Mouse (Mus musculus): ENCODE measurements at regions not wholly inside any gene's neighbourhood (a gene's known extent, or its start where the extent isn't known, plus 50 kb on each side); places are given as distances from the start of the nearest gene placed in this dataset.

DNA sequence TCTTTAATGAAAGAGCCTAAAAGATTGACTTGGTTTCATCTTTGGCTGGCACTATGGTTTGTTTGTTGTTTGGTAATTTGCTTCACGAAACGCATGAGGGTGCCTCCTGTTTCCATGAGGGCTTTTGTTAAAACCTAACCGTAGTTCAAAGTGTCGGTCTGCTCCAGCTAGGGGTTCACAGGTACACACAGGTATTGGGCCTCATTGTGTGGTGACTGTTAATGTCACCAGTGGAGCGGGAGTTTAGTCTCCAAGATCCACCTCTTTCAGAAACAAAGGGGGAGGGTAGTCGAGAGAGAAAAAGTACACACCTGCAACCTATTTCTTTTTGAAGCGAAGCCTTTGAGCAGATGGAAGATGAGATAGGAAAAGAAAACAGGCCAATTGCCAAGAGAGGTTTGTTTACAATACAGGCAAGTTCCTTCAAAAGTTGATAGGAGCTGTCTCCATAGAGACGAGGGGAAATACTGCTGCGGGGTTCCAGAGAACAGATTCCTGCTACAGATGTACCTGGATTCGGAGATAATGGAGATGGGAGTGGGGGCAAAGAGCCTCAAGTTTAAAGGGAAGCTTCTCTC is 273.9 kb downstream of the Ndfip2 start:
- no peak overlapping the region for H3K4me3 ChIP-seq (ENCODE audit: low read depth, low read length)
- H3K9ac ChIP-seq (ENCODE audit: low read length): no peak overlapping the region
- no peak for ATAC-seq (ENCODE audit: insufficient read depth, low FRiP score, low TSS enrichment)
- no peak for DNase-seq (ENCODE audit: low spot score)
- 0 out of 2 replicates have a peak, but pooled peaks cover 3% of the 10 kb centered on the region for H3K9me3 ChIP-seq (ENCODE audit: control insufficient read depth, low read length)
- 85% methylated on average over 10 of the region's 10 CpGs for WGBS
- no peaks in the 10 kb centered on the region for H3K4me1 ChIP-seq (ENCODE audit: control insufficient read depth, insufficient read depth, low read length)
- H3K4me2 ChIP-seq (ENCODE audit: low read depth): no peak overlapping the region
- H3K36me3 ChIP-seq (ENCODE audit: control insufficient read depth, insufficient read depth, low read length): no peaks in the 10 kb centered on the region
- H3K27me3 ChIP-seq (ENCODE audit: control insufficient read depth, insufficient read depth, low read length): no peaks in the 10 kb centered on the region
- no peak overlapping the region for H3K27ac ChIP-seq (ENCODE audit: low read depth, low read length)

DNA sequence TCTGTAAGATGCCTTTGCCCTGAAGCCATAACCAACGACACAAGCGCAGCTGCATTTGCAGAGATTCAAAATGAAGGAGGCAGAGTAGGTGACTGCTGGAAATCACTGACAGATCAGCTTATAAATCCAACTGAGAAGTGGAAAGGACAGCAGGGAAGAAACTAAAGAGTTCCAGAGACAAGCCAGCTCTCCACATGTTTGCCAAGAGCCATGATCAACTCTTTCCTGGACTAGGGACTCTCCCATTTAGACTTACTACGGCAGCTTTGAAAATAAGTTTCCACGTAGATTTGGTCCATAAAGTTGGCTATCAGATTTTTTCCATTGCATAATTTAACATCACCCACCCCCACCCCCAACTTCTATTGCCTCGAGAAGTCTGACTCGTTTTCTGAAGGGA is 269.7 kb downstream of the Ndfip2 start:
- Histone ChIP-seq H3K9me3 (ENCODE audit: control insufficient read depth, low read length) (no peaks in the 10 kb centered on the region), H3K36me3 (ENCODE audit: control insufficient read depth, insufficient read depth, low read length) (no peaks in the 10 kb centered on the region), H3K4me2 (ENCODE audit: low read depth) (no peak overlapping the region), H3K27me3 (ENCODE audit: control insufficient read depth, insufficient read depth, low read length) (no peaks in the 10 kb centered on the region), H3K4me3 (ENCODE audit: low read depth, low read length) (no peak overlapping the region), H3K9ac (ENCODE audit: low read length) (no peak overlapping the region), H3K4me1 (ENCODE audit: control insufficient read depth, insufficient read depth, low read length) (no peaks in the 10 kb centered on the region), H3K27ac (ENCODE audit: low read depth, low read length) (no peak overlapping the region)
- DNase-seq (ENCODE audit: low spot score): no peak
- no peak for ATAC-seq (ENCODE audit: insufficient read depth, low FRiP score, low TSS enrichment)
- WGBS: 81% methylated on average over 6 of the region's 6 CpGs

DNA sequence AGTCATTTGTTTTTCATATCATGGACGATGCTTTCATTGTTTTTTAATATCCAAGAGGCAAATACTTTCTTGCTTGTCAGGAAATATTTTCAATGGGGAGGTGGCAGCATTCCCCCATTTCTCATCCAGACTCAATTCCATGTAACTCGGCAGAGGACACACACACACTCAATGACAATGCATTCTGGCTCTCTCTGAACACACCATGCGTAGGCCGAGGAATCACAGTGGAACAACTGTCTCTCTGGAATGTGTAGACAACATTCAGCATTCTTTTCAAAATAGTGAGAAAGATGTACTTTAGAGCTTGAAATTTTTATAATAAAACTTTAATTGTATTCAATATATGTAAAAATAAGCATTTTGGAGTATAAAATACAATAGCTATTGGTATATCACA is 265.5 kb downstream of the Ndfip2 start:
- Histone ChIP-seq H3K27me3 (ENCODE audit: control insufficient read depth, insufficient read depth, low read length) (no peaks in the 10 kb centered on the region), H3K9me3 (ENCODE audit: control insufficient read depth, low read length) (no peaks in the 10 kb centered on the region), H3K9ac (ENCODE audit: low read length) (no peak overlapping the region), H3K36me3 (ENCODE audit: control insufficient read depth, insufficient read depth, low read length) (no peaks in the 10 kb centered on the region), H3K4me1 (ENCODE audit: control insufficient read depth, insufficient read depth, low read length) (no peaks in the 10 kb centered on the region), H3K4me3 (ENCODE audit: low read depth, low read length) (no peak overlapping the region), H3K4me2 (ENCODE audit: low read depth) (no peak overlapping the region), H3K27ac (ENCODE audit: low read depth, low read length) (no peak overlapping the region)
- DNase-seq (ENCODE audit: low spot score): no peak
- WGBS: 90% methylated on average over 4 of the region's 4 CpGs
- no peak for ATAC-seq (ENCODE audit: insufficient read depth, low FRiP score, low TSS enrichment)

DNA sequence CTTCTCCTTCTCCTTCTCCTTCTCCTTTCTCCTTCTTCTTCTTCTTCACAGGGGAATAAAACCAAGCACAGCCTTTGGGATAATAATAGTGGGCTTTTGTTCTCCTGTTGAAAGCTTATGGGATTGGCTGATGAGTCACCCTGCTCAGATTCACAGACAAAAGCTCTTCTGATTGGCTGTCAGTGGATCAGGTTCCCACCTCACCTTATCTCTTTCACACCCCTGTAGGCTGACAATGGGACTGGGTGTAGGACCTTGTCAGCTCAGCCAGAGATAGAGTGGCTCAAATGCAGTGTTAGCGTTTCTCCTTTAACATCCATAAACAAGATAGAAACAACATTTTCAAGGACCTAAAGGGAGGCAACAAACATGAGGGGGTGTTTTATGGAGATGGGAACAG is 263.9 kb downstream of the Ndfip2 start:
- no peak overlapping the region for H3K9ac ChIP-seq (ENCODE audit: low read length)
- no peak overlapping the region for H3K4me3 ChIP-seq (ENCODE audit: low read depth, low read length)
- no peak overlapping the region for H3K4me2 ChIP-seq (ENCODE audit: low read depth)
- no peaks in the 10 kb centered on the region for H3K27me3 ChIP-seq (ENCODE audit: control insufficient read depth, insufficient read depth, low read length)
- no peak overlapping the region for H3K27ac ChIP-seq (ENCODE audit: low read depth, low read length)
- 71% methylated on average over 1 of the region's 1 CpGs for WGBS
- no peaks in the 10 kb centered on the region for H3K9me3 ChIP-seq (ENCODE audit: control insufficient read depth, low read length)
- no peak for DNase-seq (ENCODE audit: low spot score)
- no peaks in the 10 kb centered on the region for H3K36me3 ChIP-seq (ENCODE audit: control insufficient read depth, insufficient read depth, low read length)
- no peak for ATAC-seq (ENCODE audit: insufficient read depth, low FRiP score, low TSS enrichment)
- H3K4me1 ChIP-seq (ENCODE audit: control insufficient read depth, insufficient read depth, low read length): no peaks in the 10 kb centered on the region

DNA sequence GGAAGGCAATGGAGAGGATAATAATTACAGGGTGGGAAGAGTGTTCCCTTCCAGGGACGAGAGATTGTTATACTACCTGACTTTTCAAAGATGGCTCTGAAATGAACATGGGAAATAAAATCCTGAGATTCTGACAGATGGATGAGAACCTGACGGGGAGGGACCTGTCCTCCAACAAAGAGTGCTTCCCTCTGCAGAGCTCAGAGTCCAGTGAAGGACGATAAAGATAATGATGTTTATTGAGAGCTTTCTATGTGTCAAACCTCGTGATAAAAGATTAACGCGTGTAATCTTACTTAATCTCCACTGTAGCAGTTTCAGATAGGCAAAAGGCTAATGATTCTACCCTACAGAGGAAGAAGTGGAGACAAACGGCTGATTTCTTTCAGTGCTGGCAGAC is 260.3 kb downstream of the Ndfip2 start:
- 76% methylated on average over 7 of the region's 7 CpGs for WGBS
- H3K27me3 ChIP-seq (ENCODE audit: control insufficient read depth, insufficient read depth, low read length): no peaks in the 10 kb centered on the region
- H3K9me3 ChIP-seq (ENCODE audit: control insufficient read depth, low read length): no peaks in the 10 kb centered on the region
- H3K27ac ChIP-seq (ENCODE audit: low read depth, low read length): no peak overlapping the region
- no peaks in the 10 kb centered on the region for H3K4me1 ChIP-seq (ENCODE audit: control insufficient read depth, insufficient read depth, low read length)
- H3K4me3 ChIP-seq (ENCODE audit: low read depth, low read length): no peak overlapping the region
- no peak overlapping the region for H3K4me2 ChIP-seq (ENCODE audit: low read depth)
- H3K9ac ChIP-seq (ENCODE audit: low read length): no peak overlapping the region
- no peaks in the 10 kb centered on the region for H3K36me3 ChIP-seq (ENCODE audit: control insufficient read depth, insufficient read depth, low read length)
- ATAC-seq (ENCODE audit: insufficient read depth, low FRiP score, low TSS enrichment): no peak
- no peak for DNase-seq (ENCODE audit: low spot score)

DNA sequence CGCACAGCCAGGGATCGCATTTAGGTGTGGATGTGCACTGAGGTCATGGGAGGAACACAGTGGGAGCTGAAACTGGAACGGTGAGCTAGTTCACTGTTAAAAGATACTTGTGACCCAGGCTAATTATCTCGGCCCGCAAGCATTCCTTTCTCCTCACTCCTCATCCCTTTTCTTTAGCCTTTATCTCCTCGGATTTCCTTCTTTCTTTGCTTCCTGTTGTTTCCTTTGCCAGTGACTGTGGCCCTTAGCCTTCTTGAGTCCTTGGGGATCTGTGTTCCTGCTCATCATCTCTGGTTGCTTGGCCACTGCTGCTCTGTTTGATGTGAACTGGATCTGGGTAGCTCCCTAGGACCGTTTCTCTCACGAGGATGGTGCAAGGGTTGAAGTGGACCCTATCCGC is 256.0 kb downstream of the Ndfip2 start:
- DNase-seq (ENCODE audit: low spot score): no peak
- H3K4me2 ChIP-seq (ENCODE audit: low read depth): no peak overlapping the region
- no peaks in the 10 kb centered on the region for H3K9me3 ChIP-seq (ENCODE audit: control insufficient read depth, low read length)
- no peaks in the 10 kb centered on the region for H3K27me3 ChIP-seq (ENCODE audit: control insufficient read depth, insufficient read depth, low read length)
- no peak overlapping the region for H3K4me3 ChIP-seq (ENCODE audit: low read depth, low read length)
- no peaks in the 10 kb centered on the region for H3K36me3 ChIP-seq (ENCODE audit: control insufficient read depth, insufficient read depth, low read length)
- no peak for ATAC-seq (ENCODE audit: insufficient read depth, low FRiP score, low TSS enrichment)
- no peak overlapping the region for H3K9ac ChIP-seq (ENCODE audit: low read length)
- no peaks in the 10 kb centered on the region for H3K4me1 ChIP-seq (ENCODE audit: control insufficient read depth, insufficient read depth, low read length)
- H3K27ac ChIP-seq (ENCODE audit: low read depth, low read length): no peak overlapping the region
- 78% methylated on average over 9 of the region's 9 CpGs for WGBS

DNA sequence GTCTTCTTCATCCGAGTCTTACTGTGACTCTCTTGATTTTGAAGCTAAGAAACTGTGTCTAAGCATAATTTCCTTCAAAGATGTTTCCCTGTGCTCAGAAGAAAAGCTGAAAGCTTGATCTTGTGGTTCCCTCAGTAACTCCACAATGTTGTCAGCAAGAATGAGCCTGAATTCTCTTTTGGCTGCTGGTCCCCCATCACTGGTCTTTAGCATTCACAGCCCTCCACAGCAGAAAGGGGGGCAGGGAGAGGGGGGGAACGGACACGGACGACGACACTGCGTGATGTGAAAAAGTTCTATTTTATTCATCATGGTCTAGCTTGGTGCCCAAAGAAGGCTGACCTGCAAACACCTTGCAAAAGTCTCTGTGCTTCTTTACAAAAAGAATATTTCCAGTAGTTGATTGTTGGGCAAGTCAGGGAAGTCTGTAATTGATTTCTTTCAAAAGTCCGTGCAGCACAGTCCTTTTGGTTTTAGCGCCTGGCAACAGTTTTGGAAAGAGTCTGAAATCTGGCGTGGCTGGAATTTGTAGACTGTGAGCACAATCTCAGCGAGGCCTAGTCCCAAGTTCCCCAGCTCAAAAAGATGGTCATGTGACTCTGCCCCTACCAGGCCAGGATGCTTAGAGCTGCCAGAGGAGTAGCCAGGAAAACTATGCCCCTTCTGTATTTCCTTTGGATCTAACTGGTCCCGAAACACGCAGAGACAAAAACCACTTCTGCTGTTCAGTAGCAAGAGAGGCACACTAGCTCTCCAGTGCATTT is 254.7 kb downstream of the Ndfip2 start:
- Histone ChIP-seq H3K27me3 (ENCODE audit: control insufficient read depth, insufficient read depth, low read length) (no peaks in the 10 kb centered on the region), H3K9me3 (ENCODE audit: control insufficient read depth, low read length) (no peaks in the 10 kb centered on the region), H3K4me3 (ENCODE audit: low read depth, low read length) (no peak overlapping the region), H3K4me1 (ENCODE audit: control insufficient read depth, insufficient read depth, low read length) (no peaks in the 10 kb centered on the region), H3K4me2 (ENCODE audit: low read depth) (no peak overlapping the region), H3K36me3 (ENCODE audit: control insufficient read depth, insufficient read depth, low read length) (no peaks in the 10 kb centered on the region), H3K27ac (ENCODE audit: low read depth, low read length) (no peak overlapping the region), H3K9ac (ENCODE audit: low read length) (no peak overlapping the region)
- ATAC-seq (ENCODE audit: insufficient read depth, low FRiP score, low TSS enrichment): no peak
- WGBS: 90% methylated on average over 12 of the region's 12 CpGs
- no peak for DNase-seq (ENCODE audit: low spot score)

DNA sequence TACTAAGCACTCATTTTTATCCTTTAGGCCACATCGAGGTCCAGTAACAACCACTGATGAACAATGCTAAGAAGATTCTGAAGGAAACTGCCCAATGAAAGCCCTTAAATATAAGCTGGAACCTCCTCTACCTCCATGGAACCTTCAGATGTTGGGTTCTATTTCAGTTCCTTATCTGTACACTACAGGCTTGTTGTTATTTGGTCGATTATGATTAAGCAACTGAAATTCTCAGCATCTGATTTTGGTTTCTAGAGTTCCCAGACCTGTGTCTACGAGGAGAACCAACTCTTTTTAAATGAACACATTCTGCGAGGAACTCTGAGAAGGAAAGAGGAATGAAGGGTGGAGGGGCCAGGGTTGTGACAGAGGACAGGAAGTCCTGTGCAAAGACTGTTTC is 253.5 kb downstream of the Ndfip2 start:
- 95% methylated on average over 4 of the region's 4 CpGs for WGBS
- H3K9me3 ChIP-seq (ENCODE audit: control insufficient read depth, low read length): no peaks in the 10 kb centered on the region
- ATAC-seq (ENCODE audit: insufficient read depth, low FRiP score, low TSS enrichment): no peak
- H3K36me3 ChIP-seq (ENCODE audit: control insufficient read depth, insufficient read depth, low read length): no peaks in the 10 kb centered on the region
- no peak overlapping the region for H3K4me3 ChIP-seq (ENCODE audit: low read depth, low read length)
- H3K4me2 ChIP-seq (ENCODE audit: low read depth): no peak overlapping the region
- H3K27me3 ChIP-seq (ENCODE audit: control insufficient read depth, insufficient read depth, low read length): no peaks in the 10 kb centered on the region
- DNase-seq (ENCODE audit: low spot score): no peak
- no peak overlapping the region for H3K27ac ChIP-seq (ENCODE audit: low read depth, low read length)
- no peak overlapping the region for H3K9ac ChIP-seq (ENCODE audit: low read length)
- no peaks in the 10 kb centered on the region for H3K4me1 ChIP-seq (ENCODE audit: control insufficient read depth, insufficient read depth, low read length)

DNA sequence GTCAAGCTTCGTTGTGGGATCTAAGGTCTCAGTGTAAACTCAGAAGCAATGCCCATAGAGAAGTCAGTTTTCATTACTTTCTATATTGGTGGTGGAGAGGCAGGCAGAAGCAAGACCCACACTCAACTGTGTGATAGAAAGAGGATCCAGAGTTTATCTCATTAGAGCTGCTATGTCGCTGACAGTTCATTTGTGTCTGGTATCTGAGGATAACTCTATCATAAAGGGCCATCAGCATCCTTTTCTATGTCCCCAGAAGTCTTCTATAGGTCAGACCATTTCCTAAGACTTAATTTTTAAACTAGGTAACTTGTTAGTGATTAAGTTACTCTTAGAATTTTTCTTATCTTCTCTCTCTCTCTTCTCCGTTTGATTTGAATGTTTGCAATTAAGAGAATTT is 252.8 kb downstream of the Ndfip2 start:
- 87% methylated on average over 3 of the region's 3 CpGs for WGBS
- H3K27me3 ChIP-seq (ENCODE audit: control insufficient read depth, insufficient read depth, low read length): no peaks in the 10 kb centered on the region
- ATAC-seq (ENCODE audit: insufficient read depth, low FRiP score, low TSS enrichment): no peak
- no peak overlapping the region for H3K4me2 ChIP-seq (ENCODE audit: low read depth)
- H3K4me1 ChIP-seq (ENCODE audit: control insufficient read depth, insufficient read depth, low read length): no peaks in the 10 kb centered on the region
- no peak overlapping the region for H3K4me3 ChIP-seq (ENCODE audit: low read depth, low read length)
- no peak for DNase-seq (ENCODE audit: low spot score)
- no peak overlapping the region for H3K9ac ChIP-seq (ENCODE audit: low read length)
- no peaks in the 10 kb centered on the region for H3K36me3 ChIP-seq (ENCODE audit: control insufficient read depth, insufficient read depth, low read length)
- H3K9me3 ChIP-seq (ENCODE audit: control insufficient read depth, low read length): no peaks in the 10 kb centered on the region
- no peak overlapping the region for H3K27ac ChIP-seq (ENCODE audit: low read depth, low read length)
